Mouse (Mus musculus) stomach, postnatal 0 days (tissue): Measurements from ENCODE around the gene Rfesd. TPM values are rescaled to one million over a fixed set of nuclear protein-coding genes. Genes with fewer than 3 reads are reported as not detected.

Source experiments
- ATAC-seq: fragments of 200-750 bp; cut with Nextera tagmentation; 2 replicates; pipeline ENCODE4 v1.8.0; 2017; ENCODE audit not compliant: low FRiP score, low TSS enrichment
- DNase-seq: peaks from one replicate; pipeline ENCODE4 v3.0.0-alpha.2; 2016; ENCODE audit warnings: low spot score
- H3K27ac ChIP-seq: fragments of 300-500 bp; sonication (generic); replicated peaks from 2 replicates; pipeline ENCODE4 v1.5.1; 2014; ENCODE audit warnings: mild to moderate bottlenecking, control low read depth
- H3K27me3 ChIP-seq: fragments of 300-500 bp; sonication (generic); 2 replicates; pipeline ENCODE4 v1.6.1; 2014; ENCODE audit warnings: low read length; ENCODE audit not compliant: control insufficient read depth, insufficient read depth
- H3K36me3 ChIP-seq: fragments of 300-500 bp; sonication (generic); 2 replicates; pipeline ENCODE4 v1.6.1; 2014; ENCODE audit warnings: low read length, mixed read lengths; ENCODE audit not compliant: control insufficient read depth, insufficient read depth
- H3K4me1 ChIP-seq: fragments of 300-500 bp; sonication (generic); replicated peaks from 2 replicates; pipeline ENCODE4 v1.6.1; 2014; ENCODE audit warnings: antibody characterized with exemption; ENCODE audit not compliant: control insufficient read depth, insufficient read depth
- H3K4me2 ChIP-seq: fragments of 300-500 bp; sonication (generic); replicated peaks from 2 replicates; pipeline ENCODE4 v1.6.1; 2014; ENCODE audit warnings: low read depth, mild to moderate bottlenecking, control low read depth, moderate library complexity
- H3K4me3 ChIP-seq: fragments of 300-500 bp; sonication (generic); 2 replicates; pipeline ENCODE4 v1.5.1; 2014; ENCODE audit warnings: low read depth, low read length, control low read depth
- H3K9ac ChIP-seq: fragments of 300-500 bp; sonication (generic); 2 replicates; pipeline ENCODE4 v1.6.1; 2014; ENCODE audit warnings: mild to moderate bottlenecking, low read length, control low read depth, mixed read lengths
- H3K9me3 ChIP-seq: fragments of 300-500 bp; sonication (generic); 2 replicates; pipeline ENCODE4 v1.6.1; 2016; ENCODE audit warnings: low read length; ENCODE audit not compliant: control insufficient read depth
- CTCF ChIP-seq: IDR thresholded peaks from 2 replicates; pipeline ENCODE4 v1.5.1; 2016; ENCODE audit warnings: antibody characterized with exemption, low read depth, mild to moderate bottlenecking, moderate library complexity
- EP300 ChIP-seq: optimal IDR thresholded peaks from 2 replicates; pipeline ENCODE3; 2016; ENCODE audit warnings: antibody characterized with exemption
- WGBS: fragments of 180-500 bp; shearing (Covaris S2); extraction: QIAGEN DNeasy Blood & Tissue Kit; methylation state at CpG from one replicate; pipeline ENCODE4 v1.1.7; 2014; 5-methylcytosine and 5-hydroxymethylcytosine counted together
- polyA plus RNA-seq: library from polyadenylated mRNA; unstranded; fragments of >200 nt; fragmentation: Nextera tagmentation; extraction: Ambion mirVana; gene quantifications from 2 replicates; pipeline ENCODE4 v1.2.1, GENCODE M21; 2015

The Rfesd gene
- polyA plus RNA-seq, 1 experiment from 2014 or later, result 18.6 TPM

DNA sequence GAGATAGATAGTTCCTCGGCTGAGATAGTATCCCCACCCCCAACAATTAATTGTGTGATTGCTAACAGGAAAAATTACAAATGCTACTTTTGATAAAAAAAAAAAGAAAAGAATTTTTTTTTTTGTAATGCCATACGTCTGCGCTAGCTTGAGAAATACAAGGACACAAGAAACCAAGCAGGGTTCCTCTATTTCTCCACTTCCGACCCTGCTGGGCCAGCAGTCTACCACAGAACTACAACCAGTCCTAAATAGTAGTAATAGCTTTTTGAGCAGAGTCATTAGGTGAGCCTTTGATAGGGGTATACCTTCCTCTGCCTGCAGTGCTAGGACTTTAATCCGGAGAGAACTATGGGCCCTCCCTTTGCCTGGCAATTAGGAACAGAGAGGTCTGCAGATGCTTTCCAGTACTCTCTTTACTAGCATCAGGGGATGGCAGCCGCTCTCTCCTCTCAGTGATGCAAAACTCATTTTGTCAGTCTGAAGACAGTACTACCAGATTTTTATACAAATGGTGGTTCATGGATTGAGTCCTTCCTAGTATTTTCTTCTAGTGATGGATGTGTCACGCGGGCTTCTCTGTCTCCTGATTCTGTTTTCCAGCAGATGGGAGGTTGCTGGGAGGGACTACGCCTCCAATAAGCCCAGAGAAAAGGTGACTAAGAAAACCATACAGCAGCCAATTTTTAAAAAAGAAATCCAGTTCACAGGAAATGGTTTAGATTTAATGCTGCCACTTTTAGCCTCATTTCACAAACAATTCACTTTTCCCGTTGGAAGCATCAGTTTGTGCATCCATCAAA is 38.9 kb upstream of the Rfesd start:
- Histone ChIP-seq H3K9ac (no peak overlapping the region), H3K4me1 (peaks cover 8% of the 10 kb centered on the region; the same call in 1 of the 2 replicates), H3K4me3 (no peak overlapping the region), H3K9me3 (no peaks in the 10 kb centered on the region), H3K4me2 (no peak overlapping the region), H3K27me3 (0 out of 2 replicates have a peak, but pooled peaks cover 8% of the 10 kb centered on the region), H3K27ac (no peak overlapping the region), H3K36me3 (no peaks in the 10 kb centered on the region)
- no peak for DNase-seq
- ATAC-seq, result no peak
- TF ChIP-seq EP300 (no peak), CTCF (no peak)
- WGBS, result 68% methylated on average over 10 of the region's 10 CpGs

DNA sequence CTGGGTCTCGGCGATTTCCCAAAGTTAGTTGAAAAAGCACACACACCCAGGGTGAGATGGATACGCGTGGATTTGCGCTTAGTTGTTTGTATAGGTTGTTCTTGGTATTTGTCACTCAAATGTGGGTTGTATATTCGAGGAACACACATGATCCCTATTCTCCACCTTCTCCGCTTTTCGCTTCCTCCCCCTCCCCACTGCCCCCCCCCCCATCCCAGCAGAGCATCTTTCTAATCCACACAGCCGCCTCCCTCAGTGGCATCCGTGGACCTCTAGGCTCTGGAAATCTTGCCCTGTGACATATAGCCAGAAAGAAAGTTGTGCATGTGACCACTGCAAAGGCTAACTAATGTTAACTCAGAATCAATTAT is 38.4 kb upstream of the Rfesd start, which contains the start of gene Gpr150:
Gpr150 (minus strand) TSS at position 101 of the 371 bp plus-strand sequence.
- Histone ChIP-seq H3K9ac (peak within 1 kb of the TSS; percentile 18; the same call in 1 of the 2 replicates), H3K27ac (no peak within 1 kb of the TSS), H3K9me3 (no peaks in the 10 kb centered on the region), H3K36me3 (no peaks in the 10 kb centered on the region), H3K4me1 (peaks cover 8% of the 10 kb centered on the region; the same call in 1 of the 2 replicates), H3K4me3 (peak within 1 kb of the TSS; percentile 49), H3K4me2 (peak within 1 kb of the TSS; percentile 88), H3K27me3 (0 out of 2 replicates have a peak, but pooled peaks cover 8% of the 10 kb centered on the region)
- WGBS, result 11% methylated on average over 10 of the region's 10 CpGs
- ATAC-seq (no peak), DNase-seq (no peak)
- TF ChIP-seq CTCF (no peak), EP300 (no peak)

DNA sequence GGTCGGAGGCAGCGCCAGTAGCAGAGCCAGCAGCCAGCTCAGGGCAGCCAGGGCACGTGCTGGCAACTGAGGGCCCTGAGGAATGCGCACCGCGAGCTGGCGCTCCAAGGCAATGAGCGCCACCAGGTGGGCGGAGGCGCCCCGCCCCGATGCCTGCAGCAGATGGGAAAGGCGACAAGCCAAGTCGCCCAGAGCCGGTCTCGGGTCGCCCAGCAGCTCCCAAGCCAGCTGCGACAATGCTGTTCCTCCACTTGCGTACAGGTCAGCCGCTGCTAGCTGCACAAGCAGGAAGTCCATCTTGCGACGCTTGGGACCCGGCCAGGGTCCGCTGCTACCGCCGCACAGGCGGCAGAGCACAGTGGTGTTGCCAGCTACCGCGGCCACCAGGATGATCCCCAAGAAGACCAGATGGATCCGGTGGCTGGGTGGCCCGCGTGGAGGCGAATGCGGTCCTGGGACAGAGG is 37.8 kb upstream of the Rfesd start:
- TF ChIP-seq CTCF (peak; percentile 62), EP300 (no peak)
- no peaks in the 10 kb centered on the region for H3K36me3 ChIP-seq
- H3K4me2 ChIP-seq, result peak overlapping the region; percentile 88
- ATAC-seq, result peak; percentile 76
- under 1% methylated on average over 34 of the region's 34 CpGs for WGBS
- H3K27me3 ChIP-seq, result 0 out of 2 replicates have a peak, but pooled peaks cover 8% of the 10 kb centered on the region
- peak; percentile 65 for DNase-seq
- peaks cover 8% of the 10 kb centered on the region; the same call in 1 of the 2 replicates for H3K4me1 ChIP-seq
- H3K27ac ChIP-seq, result no peak overlapping the region
- peak overlapping the region; percentile 49 for H3K4me3 ChIP-seq
- H3K9ac ChIP-seq, result 0 out of 2 replicates have a peak overlapping the region, but pooled peaks have one; percentile 18
- no peaks in the 10 kb centered on the region for H3K9me3 ChIP-seq

- no peaks in the 10 kb centered on the region for H3K36me3 ChIP-seq
- no peaks in the 10 kb centered on the region for H3K9me3 ChIP-seq
- peak overlapping the region; percentile 88 for H3K4me2 ChIP-seq
- 0 out of 2 replicates have a peak, but pooled peaks cover 8% of the 10 kb centered on the region for H3K27me3 ChIP-seq
- peak overlapping the region; percentile 49 for H3K4me3 ChIP-seq
- H3K9ac ChIP-seq, result peak overlapping the region; percentile 19; the same call in 1 of the 2 replicates
- WGBS, result 1% methylated on average over 59 of the region's 59 CpGs
- peak; percentile 32; the same call in 1 of the 2 replicates for ATAC-seq
- TF ChIP-seq EP300 (no peak), CTCF (no peak)
- DNase-seq, result peak; percentile 30
- H3K4me1 ChIP-seq, result peaks cover 8% of the 10 kb centered on the region; the same call in 1 of the 2 replicates
- no peak overlapping the region for H3K27ac ChIP-seq
Measured at GRCm38 (mm10) chr13:76055391-76056232, 37.1 kb upstream of the Rfesd start.

DNA sequence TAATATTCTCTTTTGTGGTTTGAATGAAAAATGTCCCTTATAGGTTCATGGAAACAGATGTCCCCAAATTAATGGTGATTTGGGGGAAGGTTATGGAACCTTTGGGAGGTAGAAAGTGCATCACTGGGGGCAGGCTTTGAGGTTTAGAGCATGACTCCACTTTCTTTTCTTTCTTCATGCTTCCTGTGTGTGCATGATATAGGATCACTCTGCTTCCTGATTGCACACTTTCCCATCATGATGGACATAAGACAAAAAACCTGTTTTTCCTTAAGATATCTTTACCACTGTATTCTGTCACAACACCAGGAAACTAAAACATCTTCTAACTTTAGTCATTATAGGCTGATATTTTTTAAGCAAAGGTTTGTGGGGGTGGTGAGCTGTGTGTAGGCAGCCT is 26.5 kb upstream of the Rfesd start:
- ATAC-seq (no peak), DNase-seq (no peak)
- no peaks in the 10 kb centered on the region for H3K36me3 ChIP-seq
- no peak overlapping the region for H3K9ac ChIP-seq
- H3K27me3 ChIP-seq, result no peaks in the 10 kb centered on the region
- no peaks in the 10 kb centered on the region for H3K9me3 ChIP-seq
- H3K4me3 ChIP-seq, result no peak overlapping the region
- no peak overlapping the region for H3K27ac ChIP-seq
- H3K4me2 ChIP-seq, result no peak overlapping the region
- H3K4me1 ChIP-seq, result no peaks in the 10 kb centered on the region
- TF ChIP-seq EP300 (no peak), CTCF (no peak)
